Mouse (Mus musculus): ENCODE data around the gene Drosha. TPM values are rescaled to one million over a fixed set of nuclear protein-coding genes. Genes with fewer than 3 reads are reported as not detected.

Gene Drosha
- polyA plus RNA-seq, 1 experiment from 2014 or later, result 19.8 TPM

GRCm38 (mm10) chr15:12888312-12888711 lies 63.7 kb downstream of the Drosha start:
- 89% methylated on average over 4 of the region's 4 CpGs for WGBS
- H3K27me3 ChIP-seq, result no peaks in the 10 kb centered on the region
- no peak for ATAC-seq (replicated peaks; ENCODE audit: insufficient number of reproducible peaks, insufficient read depth, low FRiP score, low read depth)

GRCm38 (mm10) chr15:12889909-12890308 lies 65.3 kb downstream of the Drosha start:
- no peak overlapping the region for H3K4me2 ChIP-seq
- H3K9ac ChIP-seq, result no peak overlapping the region
- H3K9me3 ChIP-seq (replicated peaks), result no peaks in the 10 kb centered on the region
- no peaks in the 10 kb centered on the region for H3K27me3 ChIP-seq
- ATAC-seq (replicated peaks; ENCODE audit: insufficient number of reproducible peaks, insufficient read depth, low FRiP score, low read depth), result no peak
- 90% methylated on average over 11 of the region's 11 CpGs for WGBS
- no peak overlapping the region for H3K27ac ChIP-seq
- peaks cover 56% of the 10 kb centered on the region for H3K36me3 ChIP-seq
- H3K4me1 ChIP-seq (replicated peaks), result no peaks in the 10 kb centered on the region
- H3K4me3 ChIP-seq, result no peak overlapping the region

More at GRCm38 (mm10) chr15:12888312-12888711, 63.7 kb downstream of the Drosha start:
- Histone ChIP-seq H3K27ac (no peak overlapping the region), H3K4me1 (replicated peaks) (no peaks in the 10 kb centered on the region), H3K36me3 (peaks cover 63% of the 10 kb centered on the region), H3K9ac (no peak overlapping the region), H3K9me3 (replicated peaks) (no peaks in the 10 kb centered on the region), H3K4me3 (no peak overlapping the region), H3K4me2 (no peak overlapping the region)

- Histone ChIP-seq H3K4me3 (no peak overlapping the region), H3K27ac (no peak overlapping the region), H3K27me3 (no peaks in the 10 kb centered on the region), H3K36me3 (peaks cover 41% of the 10 kb centered on the region), H3K4me1 (replicated peaks) (no peaks in the 10 kb centered on the region), H3K4me2 (no peak overlapping the region), H3K9me3 (replicated peaks) (no peaks in the 10 kb centered on the region), H3K9ac (no peak overlapping the region)
- ATAC-seq (replicated peaks; ENCODE audit: insufficient number of reproducible peaks, insufficient read depth, low FRiP score, low read depth), result no peak
- WGBS, result 84% methylated on average over 13 of the region's 13 CpGs
Measured at GRCm38 (mm10) chr15:12895426-12895825, 70.8 kb downstream of the Drosha start.

GRCm38 (mm10) chr15:12896022-12897009 lies 71.7 kb downstream of the Drosha start:
- Histone ChIP-seq H3K4me2 (no peak overlapping the region), H3K36me3 (peaks cover 44% of the 10 kb centered on the region), H3K27me3 (no peaks in the 10 kb centered on the region), H3K4me1 (replicated peaks) (no peaks in the 10 kb centered on the region), H3K9ac (no peak overlapping the region), H3K4me3 (no peak overlapping the region), H3K27ac (no peak overlapping the region), H3K9me3 (replicated peaks) (no peaks in the 10 kb centered on the region)
- WGBS, result 92% methylated on average over 18 of the region's 18 CpGs
- no peak for ATAC-seq (replicated peaks; ENCODE audit: insufficient number of reproducible peaks, insufficient read depth, low FRiP score, low read depth)

- Histone ChIP-seq H3K9me3 (replicated peaks) (no peaks in the 10 kb centered on the region), H3K27ac (no peak overlapping the region), H3K4me3 (no peak overlapping the region), H3K4me1 (replicated peaks) (no peaks in the 10 kb centered on the region), H3K27me3 (no peaks in the 10 kb centered on the region), H3K9ac (no peak overlapping the region), H3K36me3 (peaks cover 38% of the 10 kb centered on the region), H3K4me2 (no peak overlapping the region)
- WGBS, result 93% methylated on average over 8 of the region's 8 CpGs
- no peak for ATAC-seq (replicated peaks; ENCODE audit: insufficient number of reproducible peaks, insufficient read depth, low FRiP score, low read depth)
Measured at GRCm38 (mm10) chr15:12897831-12898230, 73.2 kb downstream of the Drosha start.

GRCm38 (mm10) chr15:12900428-12901196 lies 76.0 kb downstream of the Drosha start:
- no peaks in the 10 kb centered on the region for H3K27me3 ChIP-seq
- no peak overlapping the region for H3K27ac ChIP-seq
- H3K4me2 ChIP-seq, result no peak overlapping the region
- peaks cover 48% of the 10 kb centered on the region for H3K36me3 ChIP-seq
- no peak for ATAC-seq (replicated peaks; ENCODE audit: insufficient number of reproducible peaks, insufficient read depth, low FRiP score, low read depth)
- no peak overlapping the region for H3K4me3 ChIP-seq
- no peaks in the 10 kb centered on the region for H3K4me1 ChIP-seq (replicated peaks)
- 90% methylated on average over 18 of the region's 18 CpGs for WGBS
- no peak overlapping the region for H3K9ac ChIP-seq
- H3K9me3 ChIP-seq (replicated peaks), result no peaks in the 10 kb centered on the region

GRCm38 (mm10) chr15:12901197-12901570 lies 76.6 kb downstream of the Drosha start:
- H3K36me3 ChIP-seq, result peaks cover 49% of the 10 kb centered on the region
- 79% methylated on average over 8 of the region's 8 CpGs for WGBS
- no peak overlapping the region for H3K27ac ChIP-seq
- H3K9ac ChIP-seq, result no peak overlapping the region
- H3K9me3 ChIP-seq (replicated peaks), result no peaks in the 10 kb centered on the region
- no peak for ATAC-seq (replicated peaks; ENCODE audit: insufficient number of reproducible peaks, insufficient read depth, low FRiP score, low read depth)
- H3K4me1 ChIP-seq (replicated peaks), result no peaks in the 10 kb centered on the region
- no peaks in the 10 kb centered on the region for H3K27me3 ChIP-seq
- H3K4me2 ChIP-seq, result no peak overlapping the region
- H3K4me3 ChIP-seq, result no peak overlapping the region

- Histone ChIP-seq H3K9ac (no peak overlapping the region), H3K9me3 (replicated peaks) (no peaks in the 10 kb centered on the region), H3K36me3 (peaks cover 31% of the 10 kb centered on the region), H3K4me1 (replicated peaks) (peaks cover 9% of the 10 kb centered on the region), H3K27ac (no peak overlapping the region), H3K4me3 (no peak overlapping the region), H3K27me3 (no peaks in the 10 kb centered on the region), H3K4me2 (no peak overlapping the region)
- WGBS, result 88% methylated on average over 6 of the region's 6 CpGs
- no peak for ATAC-seq (replicated peaks; ENCODE audit: insufficient number of reproducible peaks, insufficient read depth, low FRiP score, low read depth)
Measured at GRCm38 (mm10) chr15:12904442-12904841, 79.8 kb downstream of the Drosha start.

- Histone ChIP-seq H3K4me2 (0 out of 2 replicates have a peak overlapping the region, but pooled peaks have one; percentile 13), H3K27ac (no peak overlapping the region), H3K27me3 (no peaks in the 10 kb centered on the region), H3K4me1 (replicated peaks) (peaks cover 9% of the 10 kb centered on the region), H3K4me3 (no peak overlapping the region), H3K9me3 (replicated peaks) (no peaks in the 10 kb centered on the region), H3K9ac (no peak overlapping the region), H3K36me3 (peaks cover 18% of the 10 kb centered on the region; the same call in 1 of the 2 replicates)
- ATAC-seq (replicated peaks; ENCODE audit: insufficient number of reproducible peaks, insufficient read depth, low FRiP score, low read depth), result 0 out of 2 replicates have a peak, but pooled peaks have one; percentile 18
- WGBS, result 45% methylated on average over 19 of the region's 19 CpGs
Measured at GRCm38 (mm10) chr15:12907962-12908719, 83.5 kb downstream of the Drosha start.

- Histone ChIP-seq H3K36me3 (peaks cover 15% of the 10 kb centered on the region; the same call in 1 of the 2 replicates), H3K9me3 (replicated peaks) (no peaks in the 10 kb centered on the region), H3K4me3 (no peak overlapping the region), H3K4me1 (replicated peaks) (peaks cover 9% of the 10 kb centered on the region), H3K4me2 (0 out of 2 replicates have a peak overlapping the region, but pooled peaks have one; percentile 13), H3K9ac (no peak overlapping the region), H3K27me3 (no peaks in the 10 kb centered on the region), H3K27ac (no peak overlapping the region)
- ATAC-seq (replicated peaks; ENCODE audit: insufficient number of reproducible peaks, insufficient read depth, low FRiP score, low read depth), result no peak
- WGBS, result 42% methylated on average over 4 of the region's 4 CpGs
Measured at GRCm38 (mm10) chr15:12908720-12909028, 84.1 kb downstream of the Drosha start.

- H3K4me3 ChIP-seq, result no peak overlapping the region
- peaks cover 14% of the 10 kb centered on the region for H3K36me3 ChIP-seq
- WGBS, result 54% methylated on average over 7 of the region's 7 CpGs
- H3K27ac ChIP-seq, result no peak overlapping the region
- no peak overlapping the region for H3K4me2 ChIP-seq
- peaks cover 9% of the 10 kb centered on the region for H3K4me1 ChIP-seq (replicated peaks)
- no peaks in the 10 kb centered on the region for H3K9me3 ChIP-seq (replicated peaks)
- no peaks in the 10 kb centered on the region for H3K27me3 ChIP-seq
- no peak overlapping the region for H3K9ac ChIP-seq
- no peak for ATAC-seq (replicated peaks; ENCODE audit: insufficient number of reproducible peaks, insufficient read depth, low FRiP score, low read depth)
Measured at GRCm38 (mm10) chr15:12909171-12909570, 84.6 kb downstream of the Drosha start.

Data from heart, embryonic 15.5 days (tissue).